Mouse (Mus musculus): Measurements from ENCODE around the gene Pde3b. TPM values are rescaled to one million over a fixed set of nuclear protein-coding genes. Genes with fewer than 3 reads are reported as not detected.

Pde3b gene
- polyA plus RNA-seq, 1 experiment from 2014 or later: 5.2 TPM

GRCm38 (mm10) chr7:114576931-114577330 is 161.8 kb downstream of the Pde3b start:
- H3K27me3 ChIP-seq (replicated peaks): no peaks in the 10 kb centered on the region
- no peak overlapping the region for H3K4me3 ChIP-seq
- H3K9ac ChIP-seq: no peak overlapping the region
- H3K9me3 ChIP-seq (replicated peaks): no peaks in the 10 kb centered on the region; the same call in 1 of the 2 replicates
- 56% methylated on average over 3 of the region's 3 CpGs for WGBS (ENCODE audit: insufficient replicate concordance)
- H3K4me2 ChIP-seq: no peak overlapping the region
- no peak overlapping the region for H3K27ac ChIP-seq
- no peaks in the 10 kb centered on the region for H3K36me3 ChIP-seq
- no peak for ATAC-seq
- no peaks in the 10 kb centered on the region for H3K4me1 ChIP-seq

- no peak overlapping the region for H3K4me2 ChIP-seq
These were observed 162.6 kb downstream of the Pde3b start for GRCm38 (mm10) chr7:114577665-114578064.

DNA sequence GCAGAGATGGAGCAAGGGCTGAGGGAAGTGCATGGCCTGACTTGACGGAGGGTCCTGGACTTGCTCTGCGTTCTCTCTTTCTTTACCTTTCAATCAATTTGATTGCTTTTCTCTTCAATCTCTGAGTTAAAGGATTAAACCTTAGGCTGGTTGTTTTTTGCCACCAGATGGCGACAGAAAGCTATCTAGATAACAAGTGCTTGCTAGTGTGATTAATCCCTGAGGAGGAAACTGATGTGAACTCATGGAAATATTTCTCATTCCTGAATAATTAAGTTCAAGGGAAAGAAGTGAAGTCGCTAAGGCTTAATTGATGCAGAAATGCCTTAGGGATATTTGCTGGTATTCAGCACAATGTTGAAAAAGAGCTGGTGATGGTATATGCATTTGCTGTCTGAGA is 165.3 kb downstream of the Pde3b start:
- H3K4me2 ChIP-seq: no peak overlapping the region
- no peaks in the 10 kb centered on the region for H3K4me1 ChIP-seq
- H3K4me3 ChIP-seq: no peak overlapping the region
- no peaks in the 10 kb centered on the region for H3K9me3 ChIP-seq (replicated peaks)
- H3K27ac ChIP-seq: no peak overlapping the region
- no peak for ATAC-seq
- no peaks in the 10 kb centered on the region for H3K27me3 ChIP-seq (replicated peaks)
- H3K36me3 ChIP-seq: no peaks in the 10 kb centered on the region
- WGBS (ENCODE audit: insufficient replicate concordance): 10% methylated on average over 4 of the region's 4 CpGs
- H3K9ac ChIP-seq: no peak overlapping the region

More at GRCm38 (mm10) chr7:114577665-114578064, 162.6 kb downstream of the Pde3b start:
- no peaks in the 10 kb centered on the region for H3K36me3 ChIP-seq
- ATAC-seq: no peak
- H3K27me3 ChIP-seq (replicated peaks): no peaks in the 10 kb centered on the region
- 56% methylated on average over 1 of the region's 1 CpGs for WGBS (ENCODE audit: insufficient replicate concordance)
- no peaks in the 10 kb centered on the region for H3K4me1 ChIP-seq
- H3K9me3 ChIP-seq (replicated peaks): no peaks in the 10 kb centered on the region; the same call in 1 of the 2 replicates
- H3K27ac ChIP-seq: no peak overlapping the region
- no peak overlapping the region for H3K9ac ChIP-seq
- H3K4me3 ChIP-seq: no peak overlapping the region

- Histone ChIP-seq H3K9ac (no peak overlapping the region), H3K4me2 (no peak overlapping the region)
- WGBS (ENCODE audit: insufficient replicate concordance): 66% methylated on average over 5 of the region's 5 CpGs
These were observed 166.1 kb downstream of the Pde3b start for GRCm38 (mm10) chr7:114581200-114581599.

DNA sequence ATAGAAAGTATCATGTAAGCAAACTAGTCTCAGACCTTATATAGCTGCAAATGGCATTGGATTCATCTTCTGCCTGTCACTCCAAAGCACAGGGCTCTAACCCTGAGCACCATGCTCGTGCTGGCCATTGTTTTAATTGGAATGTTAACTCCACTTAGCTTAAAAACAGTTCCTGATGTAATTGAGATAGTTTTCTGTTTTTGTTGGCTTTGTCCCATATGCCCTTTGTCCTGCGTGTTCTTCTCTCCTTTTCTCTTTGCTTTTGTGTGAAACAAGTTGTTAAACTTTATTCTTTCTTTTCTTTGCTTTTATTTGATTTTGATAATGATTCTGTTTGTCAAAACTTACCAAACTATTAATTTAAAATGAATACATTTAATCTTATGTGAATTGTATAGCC is 167.4 kb downstream of the Pde3b start:
- H3K27me3 ChIP-seq (replicated peaks): no peaks in the 10 kb centered on the region
- no peak overlapping the region for H3K9ac ChIP-seq
- no peak overlapping the region for H3K4me3 ChIP-seq
- no peaks in the 10 kb centered on the region for H3K4me1 ChIP-seq
- WGBS (ENCODE audit: insufficient replicate concordance): 44% methylated on average over 2 of the region's 2 CpGs
- no peaks in the 10 kb centered on the region for H3K9me3 ChIP-seq (replicated peaks)
- H3K27ac ChIP-seq: no peak overlapping the region
- H3K4me2 ChIP-seq: no peak overlapping the region
- no peaks in the 10 kb centered on the region for H3K36me3 ChIP-seq
- ATAC-seq: no peak

More at GRCm38 (mm10) chr7:114581200-114581599, 166.1 kb downstream of the Pde3b start:
- Histone ChIP-seq H3K9me3 (replicated peaks) (no peaks in the 10 kb centered on the region), H3K27ac (no peak overlapping the region), H3K4me1 (no peaks in the 10 kb centered on the region), H3K36me3 (no peaks in the 10 kb centered on the region), H3K27me3 (replicated peaks) (no peaks in the 10 kb centered on the region), H3K4me3 (no peak overlapping the region)
- ATAC-seq: no peak

Other genes with a start within 250 kb of the Pde3b start
- gene Copb1, start 160.6 kb upstream of the Pde3b start, polyA plus RNA-seq (2016; fragmentation: Nextera tagmentation; extraction: Ambion mirVana): 63.4 and 64.4 TPM in 2 replicates
- gene Psma1, start 139.2 kb upstream of the Pde3b start, polyA plus RNA-seq (2016; fragmentation: Nextera tagmentation; extraction: Ambion mirVana): 336 and 348 TPM in 2 replicates
- 0.68 and 1.4 TPM in 2 replicates for gene Cyp2r1, start 147.7 kb downstream of the Pde3b start, polyA plus RNA-seq (2016; fragmentation: Nextera tagmentation; extraction: Ambion mirVana)
- not detected in 2 replicates for gene Calca, start 221.1 kb downstream of the Pde3b start, polyA plus RNA-seq (2016; fragmentation: Nextera tagmentation; extraction: Ambion mirVana)

Measured in liver, embryonic 12.5 days (tissue).